Mouse (Mus musculus) stomach, postnatal 0 days (tissue): ENCODE measurements around the gene Plekhh1. TPM values are rescaled to one million over a fixed set of nuclear protein-coding genes. Genes with fewer than 3 reads are reported as not detected.
A peak's percentile ranks its signal among the peaks of the same experiment; 100 is the strongest.

ENCODE experiments used
- ATAC-seq: fragments of 200-750 bp; cut with Nextera tagmentation; 2 replicates; pipeline ENCODE4 v1.8.0; 2017; ENCODE audit not compliant: low FRiP score, low TSS enrichment
- DNase-seq: peaks from one replicate; pipeline ENCODE4 v3.0.0-alpha.2; 2016; ENCODE audit warnings: low spot score
- H3K27ac ChIP-seq: fragments of 300-500 bp; sonication (generic); replicated peaks from 2 replicates; pipeline ENCODE4 v1.5.1; 2014; ENCODE audit warnings: mild to moderate bottlenecking, control low read depth
- H3K27me3 ChIP-seq: fragments of 300-500 bp; sonication (generic); 2 replicates; pipeline ENCODE4 v1.6.1; 2014; ENCODE audit warnings: low read length; ENCODE audit not compliant: control insufficient read depth, insufficient read depth
- H3K36me3 ChIP-seq: fragments of 300-500 bp; sonication (generic); 2 replicates; pipeline ENCODE4 v1.6.1; 2014; ENCODE audit warnings: low read length, mixed read lengths; ENCODE audit not compliant: control insufficient read depth, insufficient read depth
- H3K4me1 ChIP-seq: fragments of 300-500 bp; sonication (generic); replicated peaks from 2 replicates; pipeline ENCODE4 v1.6.1; 2014; ENCODE audit warnings: antibody characterized with exemption; ENCODE audit not compliant: control insufficient read depth, insufficient read depth
- H3K4me2 ChIP-seq: fragments of 300-500 bp; sonication (generic); replicated peaks from 2 replicates; pipeline ENCODE4 v1.6.1; 2014; ENCODE audit warnings: low read depth, mild to moderate bottlenecking, control low read depth, moderate library complexity
- H3K4me3 ChIP-seq: fragments of 300-500 bp; sonication (generic); 2 replicates; pipeline ENCODE4 v1.5.1; 2014; ENCODE audit warnings: low read depth, low read length, control low read depth
- H3K9ac ChIP-seq: fragments of 300-500 bp; sonication (generic); 2 replicates; pipeline ENCODE4 v1.6.1; 2014; ENCODE audit warnings: mild to moderate bottlenecking, low read length, control low read depth, mixed read lengths
- H3K9me3 ChIP-seq: fragments of 300-500 bp; sonication (generic); 2 replicates; pipeline ENCODE4 v1.6.1; 2016; ENCODE audit warnings: low read length; ENCODE audit not compliant: control insufficient read depth
- CTCF ChIP-seq: IDR thresholded peaks from 2 replicates; pipeline ENCODE4 v1.5.1; 2016; ENCODE audit warnings: antibody characterized with exemption, low read depth, mild to moderate bottlenecking, moderate library complexity
- EP300 ChIP-seq: optimal IDR thresholded peaks from 2 replicates; pipeline ENCODE3; 2016; ENCODE audit warnings: antibody characterized with exemption
- WGBS: fragments of 180-500 bp; shearing (Covaris S2); extraction: QIAGEN DNeasy Blood & Tissue Kit; methylation state at CpG from one replicate; pipeline ENCODE4 v1.1.7; 2014; 5-methylcytosine and 5-hydroxymethylcytosine counted together
- polyA plus RNA-seq: library from polyadenylated mRNA; unstranded; fragments of >200 nt; fragmentation: Nextera tagmentation; extraction: Ambion mirVana; gene quantifications from 2 replicates; pipeline ENCODE4 v1.2.1, GENCODE M21; 2015

Gene Plekhh1
- polyA plus RNA-seq, 1 experiment from 2014 or later = 6.1 TPM

DNA sequence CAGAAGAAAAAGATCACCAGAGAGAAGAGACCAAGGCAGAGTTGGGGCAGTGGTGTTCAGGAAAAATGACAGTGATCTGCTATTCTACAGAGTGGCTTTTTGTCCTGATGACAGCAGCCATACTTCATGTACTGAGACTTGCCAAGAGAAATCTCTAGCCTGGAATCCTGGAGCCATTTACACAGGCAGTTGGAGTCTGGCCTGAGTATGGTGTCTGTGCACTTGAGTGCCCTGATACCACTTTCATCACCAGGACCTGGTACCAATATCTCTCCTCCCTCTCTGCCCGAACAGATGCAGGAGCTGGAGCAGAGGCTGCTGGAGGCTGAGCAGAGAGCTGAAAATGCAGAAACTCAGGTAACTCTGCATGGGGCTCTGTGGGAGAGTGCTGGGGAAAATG lies 19.9 kb downstream of the Plekhh1 start:
- Histone ChIP-seq H3K36me3 (no peaks in the 10 kb centered on the region), H3K9me3 (no peaks in the 10 kb centered on the region), H3K4me3 (no peak overlapping the region), H3K4me2 (no peak overlapping the region), H3K27me3 (no peaks in the 10 kb centered on the region), H3K27ac (no peak overlapping the region), H3K9ac (no peak overlapping the region), H3K4me1 (no peaks in the 10 kb centered on the region)
- TF ChIP-seq CTCF (no peak), EP300 (no peak)
- ATAC-seq = no peak
- WGBS = 79% methylated on average over 1 of the region's 1 CpGs
- no peak for DNase-seq

GRCm38 (mm10) chr12:79049807-79050206 lies 20.8 kb downstream of the Plekhh1 start:
- no peaks in the 10 kb centered on the region for H3K9me3 ChIP-seq
- H3K27me3 ChIP-seq = no peaks in the 10 kb centered on the region
- ATAC-seq = no peak
- no peaks in the 10 kb centered on the region for H3K4me1 ChIP-seq
- no peaks in the 10 kb centered on the region; the same call in 1 of the 2 replicates for H3K36me3 ChIP-seq
- TF ChIP-seq EP300 (no peak), CTCF (no peak)
- WGBS = 88% methylated on average over 2 of the region's 2 CpGs
- DNase-seq = no peak
- peak overlapping the region; percentile 13; the same call in 1 of the 2 replicates for H3K27ac ChIP-seq
- H3K9ac ChIP-seq = no peak overlapping the region
- no peak overlapping the region for H3K4me3 ChIP-seq
- H3K4me2 ChIP-seq = no peak overlapping the region

DNA sequence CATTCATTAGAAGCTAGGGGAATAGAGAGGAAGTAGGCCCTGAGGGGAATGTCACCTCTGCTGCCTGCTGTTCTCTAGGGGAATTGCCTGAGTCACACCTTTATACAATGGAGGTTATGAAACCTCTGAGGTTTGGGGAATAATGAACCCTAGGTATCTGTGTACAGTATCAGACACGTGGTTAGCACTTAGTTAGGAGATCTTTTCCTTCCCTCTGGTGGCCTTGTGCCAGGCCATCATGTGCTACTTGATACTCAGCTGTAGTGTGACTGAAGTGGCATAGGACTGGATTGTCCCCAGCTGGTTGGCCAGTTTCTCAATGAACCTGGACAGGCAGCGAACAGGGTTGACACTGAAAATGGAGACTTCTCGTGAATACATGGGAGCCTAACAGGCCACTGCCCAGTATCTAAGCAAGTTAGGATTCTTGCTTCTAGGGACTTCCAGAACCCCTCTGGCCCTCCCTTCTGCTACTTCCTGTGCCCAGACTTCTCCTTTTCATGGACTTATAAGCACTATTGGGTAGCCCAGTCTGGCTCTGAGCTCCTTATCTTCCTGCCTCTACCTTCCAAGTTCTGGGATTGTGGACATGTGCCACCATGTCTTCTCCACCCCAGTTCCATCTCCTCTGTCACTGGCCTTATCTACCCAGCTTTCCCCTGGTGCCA lies 21.7 kb downstream of the Plekhh1 start:
- peak; percentile 72 for ATAC-seq
- Histone ChIP-seq H3K27ac (peak overlapping the region; percentile 13; the same call in 1 of the 2 replicates), H3K27me3 (no peaks in the 10 kb centered on the region), H3K4me1 (no peaks in the 10 kb centered on the region), H3K9ac (no peak overlapping the region), H3K4me3 (no peak overlapping the region), H3K36me3 (no peaks in the 10 kb centered on the region; the same call in 1 of the 2 replicates), H3K4me2 (no peak overlapping the region), H3K9me3 (no peaks in the 10 kb centered on the region)
- peak; percentile 74 for DNase-seq
- TF ChIP-seq CTCF (no peak), EP300 (no peak)
- WGBS = 61% methylated on average over 3 of the region's 3 CpGs

GRCm38 (mm10) chr12:79052073-79052472 lies 23.1 kb downstream of the Plekhh1 start:
- 80% methylated on average over 2 of the region's 2 CpGs for WGBS
- Histone ChIP-seq H3K4me1 (no peaks in the 10 kb centered on the region), H3K9ac (no peak overlapping the region), H3K27me3 (no peaks in the 10 kb centered on the region), H3K9me3 (no peaks in the 10 kb centered on the region), H3K36me3 (no peaks in the 10 kb centered on the region; the same call in 1 of the 2 replicates), H3K27ac (no peak overlapping the region), H3K4me2 (no peak overlapping the region), H3K4me3 (no peak overlapping the region)
- TF ChIP-seq EP300 (no peak), CTCF (no peak)
- ATAC-seq (no peak), DNase-seq (no peak)

GRCm38 (mm10) chr12:79055276-79055675 lies 26.3 kb downstream of the Plekhh1 start:
- Histone ChIP-seq H3K36me3 (no peaks in the 10 kb centered on the region; the same call in 1 of the 2 replicates), H3K9me3 (no peaks in the 10 kb centered on the region), H3K4me2 (no peak overlapping the region), H3K4me1 (no peaks in the 10 kb centered on the region), H3K27ac (0 out of 2 replicates have a peak overlapping the region, but pooled peaks have one; percentile 18), H3K27me3 (no peaks in the 10 kb centered on the region), H3K9ac (no peak overlapping the region), H3K4me3 (no peak overlapping the region)
- TF ChIP-seq EP300 = no peak
- TF ChIP-seq CTCF = no peak
- ATAC-seq = peak; percentile 92
- WGBS = 81% methylated on average over 7 of the region's 7 CpGs
- peak; percentile 87 for DNase-seq

DNA sequence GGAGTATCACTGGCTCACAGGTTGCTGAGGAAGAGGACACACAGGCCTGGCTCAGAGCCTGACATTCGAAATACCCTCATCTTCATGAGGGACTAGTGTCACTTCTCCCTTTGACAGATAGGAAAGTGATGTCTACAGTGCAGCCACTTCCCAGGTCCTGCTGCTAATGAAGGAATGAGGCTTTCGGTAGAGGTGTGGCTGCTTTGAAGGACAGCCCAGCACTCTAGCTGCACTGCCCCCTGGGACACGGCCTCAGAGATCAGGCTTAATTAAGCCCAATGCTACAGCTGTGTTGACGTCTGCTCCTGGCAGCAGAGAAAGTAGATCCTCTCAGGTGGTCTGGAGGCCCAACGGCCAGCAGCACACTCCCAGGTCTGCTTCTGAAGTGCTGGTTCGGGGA lies 30.6 kb downstream of the Plekhh1 start:
- 72% methylated on average over 6 of the region's 6 CpGs for WGBS
- DNase-seq (no peak), ATAC-seq (no peak)

More for the DNA sequence above, 30.6 kb downstream of the Plekhh1 start:
- Histone ChIP-seq H3K4me3 (no peak overlapping the region), H3K9ac (no peak overlapping the region), H3K4me1 (no peaks in the 10 kb centered on the region), H3K36me3 (no peaks in the 10 kb centered on the region; the same call in 1 of the 2 replicates), H3K9me3 (no peaks in the 10 kb centered on the region), H3K27ac (no peak overlapping the region), H3K27me3 (no peaks in the 10 kb centered on the region), H3K4me2 (no peak overlapping the region)
- no peak for TF ChIP-seq EP300
- no peak for TF ChIP-seq CTCF
